Mouse (Mus musculus) gastrocnemius, postnatal 4 days (tissue): Measurements from ENCODE around the gene Sh3pxd2b. TPM values are rescaled to one million over a fixed set of nuclear protein-coding genes. Genes with fewer than 3 reads are reported as not detected.

ENCODE experiments used
- DNase-seq, 2 experiments: peaks; one replicate each; pipeline ENCODE4 v3.0.0; 2021 to 2022; ENCODE audit warnings: low spot score in 2 of 2, mixed read lengths in 2 of 2
- total RNA-seq, 2 experiments: library from RNA; stranded (reverse); gene quantifications; 2 replicates each; pipeline ENCODE4 v1.2.3; 2021

Gene Sh3pxd2b
- total RNA-seq, 2 experiments from 2014 or later, result 51.4 to 56.2 TPM

DNA sequence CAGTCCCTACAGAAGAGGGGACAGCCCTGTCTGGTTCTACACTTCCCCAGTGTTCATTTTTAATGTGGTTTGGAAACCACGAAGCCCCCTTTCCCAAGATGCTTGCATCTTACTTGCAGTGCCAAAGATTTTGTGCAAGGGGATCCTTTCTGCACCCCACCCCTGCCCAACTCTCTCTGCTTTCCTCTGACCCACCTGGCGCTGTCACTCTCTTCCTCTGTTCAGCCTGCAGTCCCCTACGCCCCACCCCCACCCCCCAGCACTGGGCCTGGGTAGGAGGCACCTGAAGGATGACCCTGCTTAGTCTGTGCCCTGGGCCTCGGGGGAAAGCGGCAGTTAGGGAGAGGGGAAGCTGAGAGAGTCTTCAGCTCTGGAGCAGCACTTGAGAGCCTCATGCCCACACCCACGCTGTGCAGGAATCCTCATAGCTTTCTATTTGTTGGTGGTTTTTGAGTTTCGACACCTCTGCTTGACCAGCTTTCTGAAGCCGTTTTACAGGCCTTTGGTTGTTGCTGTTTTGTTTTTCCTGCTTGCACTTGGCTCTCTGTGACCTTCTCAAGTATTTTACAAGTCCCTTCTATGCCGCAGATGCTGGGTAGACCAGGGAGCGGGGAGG lies 77.5 kb downstream of the Sh3pxd2b start:
- DNase-seq, result no peak

DNA sequence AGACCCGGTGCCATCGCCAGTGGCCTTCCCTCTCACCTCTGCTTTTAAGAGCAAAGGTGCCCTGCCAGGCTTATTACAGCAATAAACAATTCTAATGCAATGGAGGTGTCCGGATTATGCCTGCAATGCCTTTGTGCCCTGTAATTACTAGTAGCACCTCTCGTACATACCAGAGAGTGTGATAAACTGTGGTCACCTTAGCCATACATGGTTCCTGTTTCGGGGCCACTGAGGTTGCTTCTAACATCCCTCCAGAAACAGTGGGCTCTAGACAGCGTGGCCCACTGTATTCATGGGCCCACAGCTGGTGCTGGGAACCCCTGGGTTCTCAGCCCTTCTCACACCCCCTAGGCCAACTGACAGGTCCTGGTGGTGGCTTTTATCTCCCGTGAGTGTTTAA lies 79.9 kb downstream of the Sh3pxd2b start:
- no peak for DNase-seq

DNA sequence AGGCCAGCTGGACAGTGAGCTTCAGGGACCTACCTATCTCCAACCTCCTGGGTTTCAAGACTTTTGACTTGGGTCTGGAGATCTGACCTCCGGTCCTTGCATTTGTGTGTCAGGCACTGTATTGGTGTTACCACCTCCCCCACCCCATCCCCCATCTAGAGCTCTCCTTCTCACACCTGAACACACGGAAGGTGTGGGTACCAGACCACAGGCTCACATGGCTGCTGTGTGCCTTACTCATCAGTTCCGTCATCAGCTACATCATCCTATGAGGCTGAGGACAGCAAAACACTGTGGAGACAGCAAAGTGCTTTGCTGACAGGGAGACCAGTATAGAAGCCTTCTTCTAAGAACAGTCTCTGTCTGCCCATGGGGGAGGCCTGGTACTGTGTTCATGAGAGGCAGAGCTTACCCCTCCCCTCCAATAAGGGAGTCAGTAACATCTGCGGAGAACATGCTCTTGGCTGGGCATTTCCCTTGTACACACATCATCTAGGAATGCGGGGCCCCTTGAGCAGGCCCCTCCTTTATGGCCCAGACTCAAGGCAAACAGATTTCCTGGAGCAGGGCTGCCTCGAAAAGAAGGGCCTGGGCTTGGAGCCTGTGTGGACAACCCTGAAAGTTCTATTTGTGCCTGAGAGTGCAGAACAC lies 87.9 kb downstream of the Sh3pxd2b start:
- peak; percentile 35 to 69 for DNase-seq

DNA sequence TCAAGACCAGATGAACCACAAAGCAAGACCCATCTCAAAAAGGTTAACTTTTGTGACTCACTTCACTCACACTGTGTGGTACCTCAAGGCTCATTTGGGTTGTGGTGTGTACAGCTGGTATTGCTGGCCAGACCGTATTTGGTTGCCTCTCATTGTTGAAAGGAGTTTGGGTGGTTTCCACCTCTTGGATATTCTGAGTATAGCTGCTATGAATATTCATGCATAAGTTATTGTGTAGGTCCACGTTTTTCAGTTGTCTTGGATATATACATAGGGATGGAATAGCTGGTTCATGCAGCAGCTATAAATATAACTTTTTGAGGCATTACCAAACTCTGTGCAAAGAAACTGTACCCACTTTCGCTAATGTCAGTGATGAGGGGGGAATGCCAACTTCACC lies 95.0 kb downstream of the Sh3pxd2b start:
- DNase-seq, result no peak

DNA sequence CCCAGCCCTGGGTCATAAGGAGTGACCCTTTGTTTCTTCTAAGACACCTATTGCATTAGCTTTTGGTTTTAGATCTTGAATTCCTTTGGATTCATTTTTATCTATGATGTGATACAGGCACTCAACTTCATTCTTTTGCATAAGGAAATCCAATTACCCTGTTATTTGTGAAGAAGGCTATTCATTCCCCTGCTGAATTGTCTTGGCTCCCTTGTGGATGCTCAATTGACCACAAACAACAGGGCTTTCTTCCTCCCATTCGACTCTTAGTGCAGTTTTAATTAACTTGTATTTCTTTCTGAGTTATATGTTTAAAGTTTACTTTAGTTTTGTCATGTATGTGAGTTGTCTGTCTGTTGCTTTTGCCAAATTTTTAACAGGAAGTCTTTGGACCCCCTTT lies 96.6 kb downstream of the Sh3pxd2b start:
- DNase-seq, result no peak

DNA sequence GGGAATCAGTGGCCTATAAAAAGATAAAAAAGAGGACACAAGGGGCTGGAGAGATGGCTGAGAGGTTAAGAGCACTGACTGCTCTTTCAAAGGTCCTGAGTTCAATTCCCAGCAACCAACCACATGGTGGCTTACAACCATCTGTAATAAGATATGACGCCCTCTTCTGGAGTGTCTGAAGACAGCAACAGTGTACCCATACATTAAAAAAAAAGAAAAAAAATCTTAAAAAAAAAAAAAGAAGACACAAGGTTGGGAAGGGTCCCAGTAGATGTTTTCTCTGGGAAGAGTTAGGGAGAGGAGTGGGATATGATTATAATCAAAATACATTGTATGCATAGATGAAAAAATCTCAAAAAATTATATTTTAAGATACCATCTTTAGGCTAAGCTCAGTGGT lies 97.5 kb downstream of the Sh3pxd2b start:
- DNase-seq, result no peak

DNA sequence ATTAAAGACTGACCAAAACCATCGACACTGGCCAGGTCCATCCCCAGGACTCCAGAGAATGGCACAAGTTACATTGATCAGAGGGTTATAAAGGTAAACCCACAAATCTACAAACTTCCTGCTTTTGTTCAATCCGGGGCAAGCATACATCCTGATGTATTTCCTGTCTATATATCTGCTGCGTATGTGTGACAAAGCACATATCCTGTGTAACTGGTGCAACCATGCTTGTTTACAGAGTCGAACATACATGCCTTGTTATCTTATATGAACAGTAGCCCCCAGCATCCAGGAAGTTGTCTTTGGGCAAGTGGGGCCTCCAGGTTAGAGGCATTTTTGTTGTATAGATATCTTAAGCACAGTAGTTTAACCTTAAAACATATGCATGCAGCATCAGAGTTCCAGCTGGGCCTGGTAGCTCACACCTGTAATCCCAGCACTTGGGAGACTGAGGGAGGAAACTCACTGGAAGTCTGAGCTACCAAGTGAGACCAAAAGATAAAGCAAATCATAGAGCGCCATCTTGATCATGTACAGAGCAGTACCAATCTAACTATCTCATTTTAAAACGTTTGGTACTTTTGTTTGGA lies 98.1 kb downstream of the Sh3pxd2b start:
- DNase-seq, result no peak

DNA sequence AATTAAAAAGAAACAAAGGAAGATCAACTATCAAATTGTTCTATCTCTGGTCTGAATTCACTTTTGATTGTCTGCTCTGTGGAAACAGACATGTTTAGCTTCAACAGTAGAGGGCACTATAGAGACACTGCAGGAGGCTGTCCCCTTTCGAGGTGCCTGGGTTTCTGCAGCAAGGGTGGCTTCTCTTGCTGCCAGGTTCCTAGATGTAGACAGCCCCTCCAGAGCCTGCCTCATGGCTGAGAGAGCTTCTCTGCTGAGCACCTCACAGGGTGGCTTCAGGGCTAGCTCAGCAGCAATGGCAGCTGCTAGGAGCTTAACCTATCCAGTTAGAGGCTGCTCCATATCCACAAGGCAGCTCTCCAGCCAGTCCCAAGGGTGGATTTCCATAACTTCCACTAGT lies 102.6 kb downstream of the Sh3pxd2b start:
- peak in 1 of 2 experiments; percentile 31 for DNase-seq

DNA sequence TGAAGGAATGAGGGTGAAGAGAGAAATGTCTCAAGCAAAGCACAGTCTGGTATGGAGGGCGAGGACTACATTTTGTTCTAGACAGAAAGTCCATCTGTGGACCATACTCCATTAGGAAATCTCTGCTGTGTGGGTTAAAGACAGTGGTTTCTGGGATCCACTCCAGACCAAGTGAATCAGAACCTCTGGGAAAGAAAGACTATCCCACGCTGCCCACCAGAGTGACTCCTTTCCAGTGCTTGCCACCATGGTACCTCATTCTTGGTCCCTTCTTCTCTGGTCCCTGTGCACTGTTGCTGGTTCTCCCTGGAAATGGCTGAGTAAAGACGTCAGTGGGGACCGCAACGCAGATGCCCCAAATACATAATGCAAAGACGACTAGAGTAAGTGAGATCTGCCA lies 103.7 kb downstream of the Sh3pxd2b start:
- no peak for DNase-seq

DNA sequence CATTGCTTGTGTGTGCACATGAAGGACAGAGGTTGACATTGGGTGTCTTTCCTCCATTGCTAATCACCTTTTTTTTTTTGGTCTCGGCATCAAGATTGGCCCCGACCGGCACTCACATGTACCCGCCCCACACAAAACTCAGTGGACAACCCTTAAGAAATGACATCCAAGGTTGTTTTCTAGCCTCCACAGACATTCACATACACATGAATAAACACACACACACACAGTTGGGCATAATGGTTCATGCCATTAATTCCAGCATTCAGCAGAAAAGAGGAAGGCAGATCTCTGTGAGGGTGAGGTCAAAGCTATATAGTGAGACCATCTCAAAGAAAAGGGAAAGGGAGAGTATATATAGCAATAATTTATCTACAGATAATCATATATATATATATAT lies 105.1 kb downstream of the Sh3pxd2b start:
- DNase-seq, result no peak

DNA sequence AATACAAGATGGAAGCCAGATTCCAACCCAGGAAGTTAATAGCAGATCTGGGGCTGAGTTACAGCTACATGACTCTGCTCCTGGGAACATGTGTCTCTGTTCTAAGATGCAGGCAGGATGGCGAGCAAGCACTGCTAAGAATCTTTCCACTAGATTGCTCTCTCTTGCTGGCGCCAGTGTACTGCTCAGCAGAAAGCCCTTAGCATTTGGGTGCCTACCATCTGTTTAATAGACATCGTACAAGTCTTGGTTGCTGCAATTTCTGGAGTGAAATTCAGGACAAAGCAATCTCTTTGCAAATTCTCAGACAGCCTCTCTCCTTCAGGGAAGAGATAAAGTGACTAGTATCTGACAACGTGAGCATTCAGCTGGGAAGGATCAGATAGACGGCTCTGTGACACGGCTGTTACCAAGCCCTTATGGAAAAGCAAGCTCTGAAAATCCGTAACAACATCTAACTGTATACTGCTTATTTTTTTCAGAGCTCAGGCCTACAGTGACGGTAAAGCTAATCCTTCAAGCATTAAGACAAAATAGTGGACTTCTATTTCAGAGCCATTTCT lies 105.8 kb downstream of the Sh3pxd2b start:
- no peak for DNase-seq

DNA sequence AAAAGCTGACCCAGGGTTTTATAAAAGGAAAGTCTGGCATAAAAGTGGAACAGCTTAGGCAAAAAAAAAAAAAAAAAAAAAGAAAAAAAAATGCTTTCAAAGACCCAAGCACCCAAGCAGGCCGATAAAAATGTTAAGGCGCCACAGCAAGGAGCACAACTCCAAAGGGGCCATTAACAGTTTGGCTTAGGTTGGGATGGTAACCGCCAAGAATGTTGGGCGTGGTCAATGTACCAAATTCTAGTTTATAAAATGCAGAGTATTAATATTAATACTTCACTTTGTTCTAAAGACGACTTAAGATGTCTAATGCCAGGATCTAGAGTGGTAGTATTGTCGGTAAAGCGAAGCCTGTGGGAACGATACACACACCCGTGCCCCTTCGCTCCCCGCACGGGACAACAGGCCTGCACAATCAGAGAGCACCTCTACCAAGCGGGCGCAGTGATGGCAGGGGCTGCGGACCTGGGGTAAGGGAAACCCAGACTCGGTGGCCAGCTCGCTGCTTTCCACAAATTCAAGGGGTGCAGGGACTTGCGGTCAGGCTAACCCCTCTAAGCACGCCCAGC lies 106.7 kb downstream of the Sh3pxd2b start:
- no peak for DNase-seq

DNA sequence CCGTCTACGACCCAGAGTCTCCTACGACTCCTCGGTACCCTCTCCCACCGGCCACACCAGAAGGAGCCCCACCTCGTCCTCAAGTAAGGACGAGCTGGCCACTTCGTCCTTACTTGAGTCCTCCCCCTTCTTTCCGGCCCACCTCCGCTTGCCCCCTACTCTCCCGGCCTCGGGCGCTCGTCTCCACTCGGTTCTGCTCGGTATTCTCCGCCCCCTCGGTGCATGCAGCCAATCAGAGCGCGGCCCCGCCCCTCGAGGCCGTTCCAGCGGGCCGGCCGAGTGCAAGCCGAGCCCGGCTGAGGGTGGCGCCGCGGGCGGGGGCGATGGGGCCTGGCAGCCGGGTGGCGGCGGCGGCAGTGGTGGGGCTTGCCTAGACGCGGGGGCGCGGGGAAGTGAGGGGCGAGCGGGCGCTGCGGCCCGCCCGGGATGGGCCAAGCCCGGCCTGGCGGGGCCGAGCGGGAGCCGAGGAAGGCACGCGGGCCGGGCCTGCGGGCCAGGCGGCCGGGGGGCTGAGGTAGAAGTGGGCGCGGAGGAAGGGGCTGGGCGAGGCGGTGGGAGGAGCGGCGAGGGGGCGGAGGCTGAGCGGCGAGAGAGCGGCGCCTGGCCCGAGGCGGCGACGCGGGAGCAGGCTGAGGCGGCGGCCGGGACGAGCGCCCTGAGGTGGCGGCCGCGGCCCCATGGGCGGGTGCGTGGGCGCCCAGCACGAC lies 107.3 kb downstream of the Sh3pxd2b start, which contains the start of gene Ubtd2:
Gene Ubtd2 (plus strand): TSS at position 571 of the 707 bp plus-strand sequence.
- DNase-seq, result peak; percentile 98 to 99

DNA sequence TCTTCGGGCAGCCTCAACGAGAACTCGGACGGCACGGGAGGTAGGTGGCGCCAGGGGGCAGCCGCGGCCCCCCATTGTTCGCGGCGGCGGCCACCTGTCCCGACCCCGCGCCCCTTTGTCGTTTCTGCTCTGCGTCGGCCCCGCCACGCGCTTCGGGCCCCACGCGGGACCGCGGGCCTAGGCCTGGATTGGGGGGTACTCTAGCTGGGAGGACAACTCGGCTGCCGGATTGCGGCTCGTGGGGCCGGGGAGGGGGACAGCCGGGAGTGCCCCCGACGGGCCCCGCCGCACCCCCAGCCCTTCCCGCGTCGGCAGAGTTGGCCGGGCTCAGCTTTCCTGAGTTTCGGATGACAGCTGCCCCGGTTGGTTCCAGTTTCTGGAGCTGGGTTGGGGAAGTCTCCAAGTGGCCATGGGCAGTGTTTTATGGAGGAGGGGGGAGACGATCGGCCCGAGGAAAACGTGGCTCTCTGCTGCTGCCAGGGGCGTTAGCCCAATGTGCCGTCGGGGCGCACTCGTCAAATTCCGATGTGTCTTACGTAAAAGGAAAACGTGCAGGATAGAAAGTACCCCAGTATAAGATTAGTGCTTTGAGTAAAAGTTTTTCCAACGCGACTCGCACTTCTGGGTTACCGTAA lies 108.0 kb downstream of the Sh3pxd2b start:
- peak; percentile 56 to 63 for DNase-seq

DNA sequence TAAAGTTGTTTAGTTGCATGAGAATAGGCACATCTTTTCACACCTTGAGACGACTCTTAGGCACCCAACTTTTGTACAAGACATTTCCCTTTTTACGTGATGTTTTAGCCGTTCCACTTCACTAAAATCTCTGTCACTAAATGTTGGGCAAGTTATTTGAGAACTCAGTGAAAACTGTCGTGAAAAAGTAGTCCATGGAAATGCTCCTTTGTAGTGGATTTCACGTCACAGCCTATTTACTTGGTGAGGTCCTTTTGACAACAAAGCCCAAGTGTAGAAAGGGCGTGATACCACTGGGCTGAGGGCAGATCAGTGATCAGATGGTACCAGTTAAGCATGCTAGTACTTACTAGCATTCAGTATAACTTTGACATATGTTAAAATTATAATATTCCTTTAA lies 108.7 kb downstream of the Sh3pxd2b start:
- no peak for DNase-seq

DNA sequence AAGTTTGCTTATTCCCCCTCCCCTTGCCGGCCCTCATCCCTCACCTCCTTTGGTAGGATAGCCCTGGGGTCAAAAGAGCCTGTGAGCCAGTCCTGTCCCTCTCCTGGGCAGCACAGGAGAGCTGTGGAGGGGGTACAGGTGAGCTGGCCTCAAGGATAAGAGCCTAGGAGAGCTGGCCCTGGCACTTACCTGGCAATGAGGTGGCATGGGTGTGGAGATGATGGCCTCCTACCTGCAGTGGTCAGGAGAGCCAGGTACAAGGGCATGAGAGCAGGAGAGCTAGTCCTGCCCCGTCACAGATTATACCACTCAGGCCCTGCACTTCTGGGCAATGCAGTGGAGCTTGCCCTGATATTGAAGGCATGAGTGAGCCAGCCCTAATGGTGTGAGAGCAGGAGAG lies 116.7 kb downstream of the Sh3pxd2b start:
- no peak for DNase-seq

DNA sequence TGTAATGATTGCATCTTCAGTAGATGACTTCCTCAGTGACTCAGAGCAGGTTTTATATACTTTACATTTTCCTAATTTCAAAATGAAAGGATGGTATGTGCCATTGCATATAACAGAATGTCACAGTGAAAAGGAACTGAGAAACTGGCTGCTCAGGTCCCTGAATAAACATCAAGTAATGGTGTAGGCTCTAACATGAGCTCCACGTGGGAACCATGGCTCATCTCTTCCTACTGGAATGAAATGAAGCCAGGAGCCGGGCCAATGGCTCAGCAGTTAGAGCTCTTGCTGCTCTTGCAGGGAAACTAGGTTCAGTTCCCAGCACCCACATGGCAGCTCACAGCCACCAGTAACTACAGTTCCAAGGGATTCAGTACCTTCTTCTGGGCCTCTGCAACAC lies 124.3 kb downstream of the Sh3pxd2b start:
- DNase-seq, result no peak

DNA sequence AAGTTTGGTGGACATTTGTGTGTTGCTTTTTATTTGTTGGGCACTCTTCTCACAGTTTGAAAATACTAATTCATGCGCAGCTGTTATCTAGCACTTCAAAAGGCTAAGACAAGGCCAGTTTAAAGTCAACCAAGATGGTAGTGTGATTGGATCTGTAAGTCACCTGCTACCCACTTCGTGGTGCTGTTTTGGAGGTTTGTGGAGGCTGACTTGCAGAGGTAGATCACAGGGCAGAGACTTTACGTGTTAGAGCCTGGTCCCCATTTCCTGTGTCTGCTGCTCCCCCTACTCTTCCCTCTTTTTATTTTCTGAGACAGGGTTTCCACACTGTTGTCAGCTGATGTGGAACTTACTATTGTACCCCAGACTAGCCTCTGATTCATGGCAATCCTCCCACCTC lies 127.1 kb downstream of the Sh3pxd2b start:
- no peak for DNase-seq

DNA sequence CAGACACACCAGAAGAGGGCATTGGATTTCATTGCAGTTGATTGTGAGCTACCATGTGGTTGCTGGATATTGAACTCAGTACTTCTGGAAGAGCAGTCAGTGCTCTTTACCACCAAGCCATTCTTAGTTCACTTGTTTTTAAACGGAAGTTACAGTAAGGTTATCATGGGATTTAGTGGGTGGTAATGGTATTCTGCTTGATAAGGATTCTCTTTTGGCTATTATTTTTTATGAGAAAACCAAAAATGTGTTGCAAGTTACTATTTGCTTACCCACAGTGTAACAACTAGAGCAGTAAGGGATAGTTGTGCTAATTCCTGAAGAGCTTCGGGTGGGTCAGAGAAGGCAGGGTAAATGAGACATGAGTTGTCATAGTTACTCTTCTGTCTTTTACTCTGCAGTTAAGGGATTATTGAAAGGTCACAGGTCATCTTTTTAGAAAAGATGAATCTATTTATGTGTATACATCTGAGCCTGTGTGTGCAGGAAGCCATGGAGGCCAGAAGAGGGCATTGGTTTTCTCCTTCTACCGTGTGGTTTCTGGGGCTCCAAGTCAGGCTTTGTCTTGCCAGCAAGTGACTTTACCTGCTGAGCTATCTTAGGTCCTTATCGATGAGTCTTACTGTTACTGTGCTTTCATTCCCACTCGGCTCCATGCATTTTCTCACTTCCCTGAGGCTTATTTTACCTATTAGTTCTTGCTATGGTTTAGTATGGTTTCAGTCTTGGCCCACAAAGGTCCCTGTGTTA lies 128.0 kb downstream of the Sh3pxd2b start:
- DNase-seq, result no peak
